Mouse (Mus musculus) spleen, adult 2 months (tissue): ENCODE measurements around the gene Ablim1.

Experiments
- CTCF ChIP-seq: fragments of 200-500 bp; IDR thresholded peaks from 2 replicates; pipeline ENCODE4 v1.5.1; 2011; ENCODE audit warnings: mild to moderate bottlenecking, inconsistent platforms; ENCODE audit not compliant: insufficient read depth, insufficient read length, insufficient replicate concordance; ENCODE audit errors: extremely low read depth
- POLR2A ChIP-seq: fragments of 200-500 bp; IDR thresholded peaks from 2 replicates; pipeline ENCODE4 v1.6.1; 2011; ENCODE audit warnings: low read depth, low read length, inconsistent platforms

- TF ChIP-seq POLR2A (no peak), CTCF (no peak)
Observed at GRCm38 (mm10) chr19:56994653-56995052, 320.1 kb downstream of the Ablim1 start.
